In the genomic region with DNA sequence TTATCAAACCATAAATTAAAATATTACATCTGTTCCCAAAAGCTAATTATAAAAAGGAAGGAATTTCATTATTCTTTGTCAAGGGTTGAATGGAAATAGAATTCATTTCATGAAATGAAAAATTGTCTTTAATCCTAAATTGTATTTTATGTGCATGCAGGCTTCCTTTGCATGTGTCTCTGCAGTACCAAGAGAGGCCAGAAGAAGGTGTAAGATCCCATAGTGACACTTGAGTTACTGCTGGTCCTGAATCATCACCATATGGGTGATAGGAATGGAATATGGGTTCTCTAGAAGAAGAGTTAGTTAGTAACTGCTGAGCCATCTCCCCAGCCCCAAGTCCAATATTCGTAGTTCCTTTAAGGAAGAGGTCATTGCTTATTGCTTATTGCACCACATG, we compare ENCODE assay signal across 36 mouse cellular contexts. TPM values are rescaled to one million over a fixed set of nuclear protein-coding genes. Genes with fewer than 3 reads are reported as not detected.
A peak's percentile ranks its signal among the peaks of the same experiment; 100 is the strongest.
DNase-seq lines count a peak whose midpoint lies in the region; ATAC-seq and TF ChIP-seq lines count a peak whose summit lies in the region.
"Had no signal": no experiment of that assay in that cellular context is flagged by ENCODE, and none has a peak within 500 bp of the region (broad histone marks: within the 10 kb centered on the region; RNA-seq: fewer than 3 reads in every experiment).

No protein-coding gene starts in this region.

- H3K4me1 ChIP-seq in intestine, postnatal 0 days (replicated peaks; ENCODE audit: control insufficient read depth, insufficient read depth, low read length) = 0 out of 2 replicates have a peak, but pooled peaks cover 3% of the 10 kb centered on the region
- H3K4me1 ChIP-seq in intestine, embryonic 15.5 days (replicated peaks) = no peaks in the 10 kb centered on the region
- peaks cover 6% of the 10 kb centered on the region; the same call in 1 of the 2 replicates for H3K4me1 ChIP-seq in liver, adult 2 months (ENCODE audit: control insufficient read depth, insufficient read depth, low read length)
- no peaks in the 10 kb centered on the region for H3K4me1 ChIP-seq in liver, embryonic 12.5 days
- H3K4me1 ChIP-seq in CH12.LX (ENCODE audit: control insufficient read depth in 1 of 2, insufficient read depth in 2 of 2) = peaks cover 0 to 6% of the 10 kb centered on the region in 2 experiments; a peak in 1 of 4 replicates
- H3K4me1 ChIP-seq in stomach, postnatal 0 days (replicated peaks; ENCODE audit: control insufficient read depth, insufficient read depth) = no peaks in the 10 kb centered on the region
- H3K4me1 ChIP-seq: heart, embryonic 10.5 days; heart, embryonic 15.5 days; limb, embryonic 13.5 days; stomach, embryonic 15.5 days had no signal

- H3K27ac ChIP-seq in intestine, postnatal 0 days (ENCODE audit: low read depth, low read length) = no peak overlapping the region
- no peak overlapping the region for H3K27ac ChIP-seq in intestine, embryonic 15.5 days
- H3K27ac ChIP-seq in liver, adult 2 months (replicated peaks; ENCODE audit: insufficient read depth, low read depth, low read length) = no peak overlapping the region
- H3K27ac ChIP-seq in liver, embryonic 12.5 days = no peak overlapping the region
- no peak overlapping the region for H3K27ac ChIP-seq in CH12.LX (ENCODE audit: insufficient read depth, low read depth)
- no peak overlapping the region for H3K27ac ChIP-seq in stomach, postnatal 0 days (replicated peaks)
- H3K27ac ChIP-seq: heart, embryonic 10.5 days; heart, embryonic 15.5 days; limb, embryonic 13.5 days; liver, embryonic 14.5 days; stomach, embryonic 15.5 days had no signal

- ATAC-seq in intestine, postnatal 0 days = no peak
- ATAC-seq in intestine, embryonic 15.5 days = no peak
- ATAC-seq in liver, embryonic 12.5 days = no peak
- ATAC-seq in stomach, postnatal 0 days (ENCODE audit: low FRiP score, low TSS enrichment) = no peak

- peaks cover 4% of the 10 kb centered on the region; the same call in 1 of the 2 replicates for H3K9me3 ChIP-seq in intestine, postnatal 0 days (ENCODE audit: control insufficient read depth)
- no peaks in the 10 kb centered on the region for H3K9me3 ChIP-seq in intestine, embryonic 15.5 days
- H3K9me3 ChIP-seq in liver, embryonic 12.5 days (replicated peaks) = no peaks in the 10 kb centered on the region
- peaks cover 5% of the 10 kb centered on the region for H3K9me3 ChIP-seq in CH12.LX (replicated peaks; ENCODE audit: low read length)
- H3K9me3 ChIP-seq in stomach, postnatal 0 days (ENCODE audit: control insufficient read depth, low read length) = no peaks in the 10 kb centered on the region
- H3K9me3 ChIP-seq: heart, embryonic 10.5 days; limb, embryonic 13.5 days; stomach, embryonic 15.5 days had no signal

- TF ChIP-seq RAD21 in CH12.LX (IDR thresholded peaks at IDR 0.05; ENCODE audit: low read depth, low read length) = peak; percentile 28

- H3K27me3 ChIP-seq in intestine, postnatal 0 days (replicated peaks; ENCODE audit: control insufficient read depth, insufficient read depth, low read length) = no peaks in the 10 kb centered on the region
- no peaks in the 10 kb centered on the region for H3K27me3 ChIP-seq in intestine, embryonic 15.5 days (replicated peaks)
- no peaks in the 10 kb centered on the region for H3K27me3 ChIP-seq in liver, adult 2 months (ENCODE audit: control insufficient read depth, insufficient read depth, low read length)
- no peaks in the 10 kb centered on the region for H3K27me3 ChIP-seq in liver, embryonic 12.5 days (replicated peaks)
- no peaks in the 10 kb centered on the region for H3K27me3 ChIP-seq in CH12.LX (replicated peaks)
- no peaks in the 10 kb centered on the region for H3K27me3 ChIP-seq in stomach, postnatal 0 days (ENCODE audit: control insufficient read depth, insufficient read depth, low read length)
- H3K27me3 ChIP-seq: heart, embryonic 15.5 days; limb, embryonic 13.5 days; stomach, embryonic 15.5 days had no signal

- no peak for TF ChIP-seq POLR2A in liver, adult 2 months (IDR thresholded peaks at IDR 0.05; ENCODE audit: extremely low read depth, insufficient read depth, low read length)
- TF ChIP-seq POLR2A in CH12.LX (IDR thresholded peaks at IDR 0.05; ENCODE audit: low read depth, low read length) = no peak

- dilution Hi-C loops in CH12.LX (cut with MboI; ENCODE audit: extremely low pct_ligation_motif_present, extremely low pct_unique_long_range_greater_than_20kb, low sequenced_read_pairs) = no loop called here

- H3K9ac ChIP-seq in intestine, postnatal 0 days (ENCODE audit: low read depth, low read length) = no peak overlapping the region
- H3K9ac ChIP-seq in intestine, embryonic 15.5 days = no peak overlapping the region
- no peak overlapping the region for H3K9ac ChIP-seq in liver, adult 2 months (ENCODE audit: low read depth, low read length)
- no peak overlapping the region for H3K9ac ChIP-seq in liver, embryonic 12.5 days
- no peak overlapping the region for H3K9ac ChIP-seq in CH12.LX (ENCODE audit: insufficient read depth, low read depth)
- H3K9ac ChIP-seq in stomach, postnatal 0 days (ENCODE audit: low read length) = no peak overlapping the region
- H3K9ac ChIP-seq: heart, embryonic 15.5 days; limb, embryonic 13.5 days; liver, embryonic 14.5 days; lung, embryonic 14.5 days; stomach, embryonic 15.5 days had no signal

- H3K4me3 ChIP-seq in intestine, postnatal 0 days (ENCODE audit: low read depth, low read length) = no peak overlapping the region
- no peak overlapping the region for H3K4me3 ChIP-seq in intestine, embryonic 15.5 days (replicated peaks)
- no peak overlapping the region for H3K4me3 ChIP-seq in liver, adult 2 months (ENCODE audit: insufficient read depth, low read depth, low read length)
- H3K4me3 ChIP-seq in liver, embryonic 12.5 days = no peak overlapping the region
- H3K4me3 ChIP-seq in CH12.LX (replicated peaks in 1 of 3; ENCODE audit: low read depth in 2 of 3, low read length in 2 of 3, poor library complexity in 1 of 3) = no peak overlapping the region
- no peak overlapping the region for H3K4me3 ChIP-seq in stomach, postnatal 0 days (ENCODE audit: low read depth, low read length)
- H3K4me3 ChIP-seq: erythroblast, embryonic 14.5 days; heart, embryonic 10.5 days; heart, embryonic 15.5 days; limb, embryonic 13.5 days; stomach, embryonic 15.5 days had no signal

- DNase-seq in liver, adult 2 months (ENCODE audit: extremely low read depth, low read depth, low spot score) = peak; percentile 41
- DNase-seq in CH12.LX (ENCODE audit: extremely low read depth) = no peak
- no peak for DNase-seq in stomach, postnatal 0 days (ENCODE audit: low spot score)
- DNase-seq in gastrocnemius, adult 8-10 months (ENCODE audit: low spot score in 2 of 2) = no peak
- DNase-seq: adrenal gland, adult 8-10 months; cerebellum, adult 11-12 months; cerebellum, adult 9-11 months; gastrocnemius, postnatal 14 days; heart, adult 11 months; kidney, adult 11 months; kidney, postnatal 10 days; lung, embryonic 14.5 days; lung, postnatal 14 days; midbrain, embryonic 14.5 days; thymus, adult 18-20 months; thymus, postnatal 36 days had no signal

- no peak overlapping the region for H3K4me2 ChIP-seq in intestine, postnatal 0 days (replicated peaks; ENCODE audit: low read depth)
- no peak overlapping the region for H3K4me2 ChIP-seq in intestine, embryonic 15.5 days (replicated peaks)
- H3K4me2 ChIP-seq in liver, embryonic 12.5 days = no peak overlapping the region
- no peak overlapping the region for H3K4me2 ChIP-seq in CH12.LX (ENCODE audit: insufficient read depth, low read depth, poor library complexity, severe bottlenecking)
- no peak overlapping the region for H3K4me2 ChIP-seq in stomach, postnatal 0 days (replicated peaks; ENCODE audit: low read depth)
- H3K4me2 ChIP-seq: heart, embryonic 15.5 days; limb, embryonic 13.5 days; lung, embryonic 14.5 days; stomach, embryonic 15.5 days had no signal

- peaks cover 13% of the 10 kb centered on the region for H3K36me3 ChIP-seq in intestine, postnatal 0 days (ENCODE audit: control insufficient read depth, insufficient read depth)
- peaks cover 4% of the 10 kb centered on the region; the same call in 1 of the 2 replicates for H3K36me3 ChIP-seq in intestine, embryonic 15.5 days
- H3K36me3 ChIP-seq in liver, adult 2 months (ENCODE audit: control insufficient read depth, insufficient read depth, low read length) = peaks cover 47% of the 10 kb centered on the region
- peaks cover 4% of the 10 kb centered on the region for H3K36me3 ChIP-seq in liver, embryonic 12.5 days
- H3K36me3 ChIP-seq in CH12.LX (replicated peaks in 1 of 2; ENCODE audit: control insufficient read depth in 1 of 2, insufficient read depth in 1 of 2, low read length in 1 of 2) = no peaks in the 10 kb centered on the region
- H3K36me3 ChIP-seq in stomach, postnatal 0 days (ENCODE audit: control insufficient read depth, insufficient read depth, low read length) = no peaks in the 10 kb centered on the region
- H3K36me3 ChIP-seq: heart, embryonic 10.5 days; heart, embryonic 15.5 days; limb, embryonic 13.5 days had no signal

- H3K79me2 ChIP-seq in liver, adult 2 months (ENCODE audit: control insufficient read depth, insufficient read depth, low read length) = no peaks in the 10 kb centered on the region
- no peaks in the 10 kb centered on the region for H3K79me2 ChIP-seq in CH12.LX (replicated peaks; ENCODE audit: control insufficient read depth, extremely low read depth, insufficient read depth, poor library complexity, severe bottlenecking)

- TF ChIP-seq CTCF in intestine, postnatal 0 days (IDR thresholded peaks at IDR 0.05; ENCODE audit: low read depth) = peak; percentile 69
- TF ChIP-seq CTCF in liver, adult 2 months (IDR thresholded peaks at IDR 0.05; ENCODE audit: low read depth, low read length) = no peak
- TF ChIP-seq CTCF in CH12.LX (conservative IDR thresholded peaks at IDR 0.05 in 1 of 2, IDR thresholded peaks at IDR 0.05 in 1 of 2; ENCODE audit: low read depth in 2 of 2, low read length in 2 of 2) = peak in 1 of 2 experiments; percentile 49; a peak in 3 of 4 replicates
- TF ChIP-seq CTCF in stomach, postnatal 0 days (IDR thresholded peaks at IDR 0.05; ENCODE audit: low read depth) = peak; percentile 63

- in situ Hi-C loops in CH12.LX (cut with MboI; ENCODE audit: low pct_ligation_motif_present, low pct_unique_long_range_greater_than_20kb, low sequenced_read_pairs) = loop anchor here (25.0 kb wide), 1 partner anchor 247 kb away; the partner anchor contains the start of gene Ugt2b5

- TF ChIP-seq EP300 in CH12.LX (IDR thresholded peaks at IDR 0.05; ENCODE audit: low read length) = no peak
- TF ChIP-seq EP300 in stomach, postnatal 0 days (optimal IDR thresholded peaks at IDR 0.05) = no peak

- 52% methylated on average over 1 of the region's 1 CpGs for WGBS in intestine, postnatal 0 days
- 74% methylated on average over 1 of the region's 1 CpGs for WGBS in intestine, embryonic 15.5 days
- WGBS in liver, adult 2 months = 74% methylated on average over 1 of the region's 1 CpGs
- 65% methylated on average over 1 of the region's 1 CpGs for WGBS in liver, embryonic 12.5 days (ENCODE audit: insufficient replicate concordance)
- WGBS in stomach, postnatal 0 days = 94% methylated on average over 1 of the region's 1 CpGs

RNA-seq across cellular contexts. Expression of gene Ugt2b34, which starts 16.8 kb away (rescaled TPM):
- polyA plus RNA-seq in intestine, postnatal 0 days (2015; fragmentation: Nextera tagmentation; extraction: Ambion mirVana) = 57.5 and 69.4 TPM in 2 replicates
- 142 TPM in 2 replicates for polyA plus RNA-seq in intestine, embryonic 15.5 days (2015; fragmentation: Nextera tagmentation; extraction: Ambion mirVana)
- total RNA-seq in liver, adult 2 months (2014; rRNA removed) = 513 and 673 TPM in 2 replicates
- 112 and 117 TPM in 2 replicates for polyA plus RNA-seq in liver, adult 2 months (2012; rRNA removed)
- polyA plus RNA-seq in liver, embryonic 12.5 days (2016; fragmentation: Nextera tagmentation; extraction: Ambion mirVana) = 29.4 and 32.1 TPM in 2 replicates
- total RNA-seq in CH12.LX (2012; rRNA removed) (not detected in 2 replicates), CH12.LX (2014; rRNA removed) (not detected in 2 replicates)
- not detected in 2 replicates for polyA plus RNA-seq in CH12.LX (2012; ENCODE audit: insufficient read length, low read depth)
- 64.1 and 68.1 TPM in 2 replicates for polyA plus RNA-seq in stomach, postnatal 0 days (2015; fragmentation: Nextera tagmentation; extraction: Ambion mirVana)
- total RNA-seq in gastrocnemius, adult 8-10 months (2022) = under 1 TPM in 1 of 4 experiments, not detected in 3; 0.08 TPM
- total RNA-seq: adrenal gland, adult 8-10 months; gastrocnemius, postnatal 14 days; heart, postnatal 25 days; layer of hippocampus, postnatal 10 days; left cerebral cortex, adult 8-10 months; left cerebral cortex, postnatal 36 days; monocyte, adult 5-6 weeks had no signal
- polyA plus RNA-seq: embryonic facial prominence, embryonic 14.5 days; erythroblast, embryonic 14.5 days; forebrain, embryonic 11.5 days; hindbrain, embryonic 11.5 days; limb, embryonic 13.5 days; lung, embryonic 14.5 days; midbrain, embryonic 14.5 days; neural tube, embryonic 14.5 days had no signal

RNA-seq across cellular contexts. Expression of gene Ugt2b1, which starts 36.4 kb away (rescaled TPM):
- polyA plus RNA-seq in intestine, postnatal 0 days (2015; fragmentation: Nextera tagmentation; extraction: Ambion mirVana) = 0.04 and 0.05 TPM in 2 replicates
- polyA plus RNA-seq in intestine, embryonic 15.5 days (2015; fragmentation: Nextera tagmentation; extraction: Ambion mirVana) = 0.06 TPM in 1 of 2 replicates, not detected in the other
- 327 and 562 TPM in 2 replicates for total RNA-seq in liver, adult 2 months (2014; rRNA removed)
- polyA plus RNA-seq in liver, adult 2 months (2012; rRNA removed) = 81.8 and 100 TPM in 2 replicates
- 0.05 TPM in 1 of 2 replicates, not detected in the other for polyA plus RNA-seq in liver, embryonic 12.5 days (2016; fragmentation: Nextera tagmentation; extraction: Ambion mirVana)
- total RNA-seq in CH12.LX (2012; rRNA removed) = not detected in 2 replicates
- total RNA-seq in CH12.LX (2014; rRNA removed) = not detected in 2 replicates
- not detected in 2 replicates for polyA plus RNA-seq in CH12.LX (2012; ENCODE audit: insufficient read length, low read depth)
- not detected in 2 replicates for polyA plus RNA-seq in stomach, postnatal 0 days (2015; fragmentation: Nextera tagmentation; extraction: Ambion mirVana)
- total RNA-seq in gastrocnemius, adult 8-10 months (2022) = under 1 TPM in 1 of 4 experiments, not detected in 3; 0.32 TPM
- total RNA-seq: gastrocnemius, postnatal 14 days; heart, postnatal 25 days; layer of hippocampus, postnatal 10 days; left cerebral cortex, adult 8-10 months; left cerebral cortex, postnatal 36 days; monocyte, adult 5-6 weeks had no signal
- polyA plus RNA-seq: embryonic facial prominence, embryonic 14.5 days; erythroblast, embryonic 14.5 days; forebrain, embryonic 11.5 days; heart, embryonic 10.5 days; heart, embryonic 15.5 days; hindbrain, embryonic 11.5 days; large intestine, adult 2 months; limb, embryonic 13.5 days; lung, embryonic 14.5 days; midbrain, embryonic 14.5 days; neural tube, embryonic 14.5 days; small intestine, adult 2 months had no signal

Comparison
In these comparisons a context has a peak if more than half of its experiments do, and no peak if none do; other contexts are left out.
1. RNA of gene Ugt2b1, which starts 36.4 kb away (polyA plus RNA-seq): 81.8 to 100 TPM in liver, adult 2 months; 0.05 TPM in liver, embryonic 12.5 days, 0.04 to 0.05 TPM in intestine, postnatal 0 days, 0.06 TPM in intestine, embryonic 15.5 days, not detected in stomach, postnatal 0 days and not detected in CH12.LX; every median in the first group is over 10 times any median in the second.
2. RNA of gene Ugt2b34, which starts 16.8 kb away (polyA plus RNA-seq): 142 TPM in intestine, embryonic 15.5 days, 112 to 117 TPM in liver, adult 2 months, 64.1 to 68.1 TPM in stomach, postnatal 0 days, 57.5 to 69.4 TPM in intestine, postnatal 0 days and 29.4 to 32.1 TPM in liver, embryonic 12.5 days; not detected in CH12.LX; every median in the first group is over 10 times any median in the second.